Mouse (Mus musculus): ENCODE data around the gene Dnah7c.

Gene Dnah7c

GRCm38 (mm10) chr1:46854036-46854900, 428.9 kb downstream of the Dnah7c start:
- DNase-seq (ENCODE audit: low spot score in 2 of 2), result peak in 1 of 2 experiments; percentile 85

DNA sequence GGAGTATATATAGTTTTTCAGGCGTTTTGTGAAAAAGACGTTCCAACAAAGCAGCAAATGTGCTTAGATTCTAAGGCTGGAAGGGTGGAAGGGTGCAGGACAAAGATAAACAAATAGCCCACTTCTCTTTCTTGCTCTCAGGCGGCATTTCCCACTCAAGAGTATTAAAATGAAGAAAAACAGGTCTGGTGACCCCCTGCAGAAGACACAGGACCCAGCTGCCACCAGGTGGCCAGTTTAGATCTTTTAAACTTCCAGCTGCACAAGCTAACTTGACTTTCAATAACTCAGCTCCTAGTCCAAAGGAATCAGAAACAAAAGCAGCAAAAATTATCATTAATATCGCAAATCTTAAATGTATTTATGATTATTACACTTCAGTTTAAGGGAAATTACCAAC, 431.1 kb downstream of the Dnah7c start:
- DNase-seq (ENCODE audit: low spot score in 2 of 2), result no peak
